Mouse (Mus musculus): ENCODE measurements at regions not wholly inside any gene's neighbourhood (a gene's known extent, or its start where the extent isn't known, plus 50 kb on each side); places are given as distances from the start of the nearest gene placed in this dataset.
A peak's percentile ranks its signal among the peaks of the same experiment; 100 is the strongest.

GRCm38 (mm10) chr16:10098511-10098910, 71.5 kb upstream of the Rpl39l start:
- DNase-seq = no peak

- DNase-seq = no peak
Observed at GRCm38 (mm10) chr16:10088461-10089353, 81.3 kb upstream of the Rpl39l start.

- DNase-seq = no peak
Observed at GRCm38 (mm10) chr16:10086341-10086740, 83.7 kb upstream of the Rpl39l start.

GRCm38 (mm10) chr16:10085429-10085828, 84.6 kb upstream of the Rpl39l start:
- DNase-seq = no peak

GRCm38 (mm10) chr16:10081751-10082150, 86.4 kb upstream of the Grin2a start:
- DNase-seq = no peak

GRCm38 (mm10) chr16:10080121-10080679, 84.8 kb upstream of the Grin2a start:
- DNase-seq = no peak

GRCm38 (mm10) chr16:10073158-10073557, 77.8 kb upstream of the Grin2a start:
- DNase-seq = peak; percentile 71

- peak; percentile 76 for DNase-seq
Observed at GRCm38 (mm10) chr16:10063491-10063890, 68.1 kb upstream of the Grin2a start.

GRCm38 (mm10) chr16:10058094-10058493, 62.7 kb upstream of the Grin2a start:
- DNase-seq = no peak

Data from right cerebral cortex, postnatal 25 days (tissue).